Mouse (Mus musculus): ENCODE measurements around the gene AY358078. TPM values are rescaled to one million over a fixed set of nuclear protein-coding genes. Genes with fewer than 3 reads are reported as not detected.

Gene AY358078
- not detected in 2 replicates for polyA plus RNA-seq (2015; fragmentation: Nextera tagmentation; extraction: Ambion mirVana)

DNA sequence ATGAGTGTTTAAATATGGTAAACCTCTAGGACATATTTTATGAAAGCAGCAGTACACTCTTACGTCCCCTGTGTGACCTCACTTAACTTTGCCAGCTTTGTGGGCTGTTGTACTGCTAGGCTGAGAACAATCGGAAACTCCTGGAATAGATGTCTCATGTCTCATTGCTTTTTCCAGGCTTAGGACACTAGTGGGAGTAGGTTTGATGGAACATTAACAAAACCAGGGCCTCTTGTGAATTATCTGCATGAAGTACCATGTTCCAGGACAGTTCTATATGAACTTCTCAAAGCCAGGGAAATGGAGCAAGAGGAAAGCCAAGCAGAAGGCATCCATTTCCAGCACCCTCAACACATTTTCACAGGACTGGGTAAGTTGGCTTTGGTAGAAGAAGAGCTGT lies at the start of gene AY358078:
AY358078 (plus strand) TSS at position 301 of the 400 bp plus-strand sequence.

DNA sequence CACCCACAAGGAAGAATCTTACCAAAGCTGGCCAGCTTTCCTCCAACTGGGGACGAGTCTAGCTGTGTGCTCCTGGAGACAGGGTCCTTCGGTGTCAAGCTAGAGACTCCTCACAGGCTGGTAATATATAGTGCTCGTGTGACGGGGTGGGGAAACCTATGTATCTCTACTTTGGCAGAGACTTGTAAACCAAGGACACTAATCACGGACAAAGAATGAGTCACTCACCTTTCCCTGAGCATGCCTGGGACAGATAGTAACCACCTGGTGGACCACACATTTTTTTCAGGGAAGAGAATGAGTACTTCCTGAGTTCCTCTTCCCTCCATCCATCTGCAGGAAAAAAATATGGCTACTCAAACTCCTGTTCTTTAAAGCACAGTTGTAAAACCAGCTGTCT lies 26.4 kb upstream of the AY358078 start, which contains the start of gene Ang4:
Ang4 (minus strand) TSS at position 101 of the 400 bp plus-strand sequence.

DNA sequence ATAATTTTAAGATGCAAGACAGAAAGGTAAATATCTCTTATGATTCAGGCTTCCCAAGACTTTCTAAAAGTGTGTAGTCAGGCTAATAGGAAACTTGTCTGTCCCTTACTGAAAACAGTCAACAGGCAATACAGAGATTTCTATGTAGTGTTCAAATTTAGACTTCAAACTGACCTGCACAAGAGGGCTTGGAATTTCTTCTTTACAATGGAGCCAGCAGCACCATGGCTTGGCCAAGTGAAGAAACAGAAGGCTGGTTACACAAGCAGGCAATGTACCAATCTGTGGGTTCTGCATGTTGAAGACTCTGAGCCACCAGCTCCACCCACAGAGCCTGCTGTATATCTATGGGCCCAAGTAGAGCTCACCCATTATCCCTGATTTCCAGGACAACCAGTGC lies 53.6 kb downstream of the AY358078 start, which contains the start of gene Ear6:
Ear6 (plus strand) TSS at position 301 of the 400 bp plus-strand sequence.

Small RNA genes lying within 50 kb of the gene (microRNA-seq; reads per million reads assigned to microRNA genes)
- not detected for gene Gm27375

Other genes with a start within 250 kb of the AY358078 start
- gene Gm5622, start 247.3 kb upstream of the AY358078 start, polyA plus RNA-seq (2015; fragmentation: Nextera tagmentation; extraction: Ambion mirVana) = 0.23 and 0.41 TPM in 2 replicates
- not detected in 2 replicates for gene Gm17175, start 226.0 kb upstream of the AY358078 start, polyA plus RNA-seq (2015; fragmentation: Nextera tagmentation; extraction: Ambion mirVana)
- gene Gm17174, start 207.9 kb upstream of the AY358078 start, polyA plus RNA-seq (2015; fragmentation: Nextera tagmentation; extraction: Ambion mirVana) = not detected in 2 replicates
- gene Gm17078, start 188.7 kb upstream of the AY358078 start, polyA plus RNA-seq (2015; fragmentation: Nextera tagmentation; extraction: Ambion mirVana) = not detected in 2 replicates
- gene Gm4181, start 164.4 kb upstream of the AY358078 start, polyA plus RNA-seq (2015; fragmentation: Nextera tagmentation; extraction: Ambion mirVana) = not detected in 2 replicates
- gene Gm17079, start 104.6 kb upstream of the AY358078 start, polyA plus RNA-seq (2015; fragmentation: Nextera tagmentation; extraction: Ambion mirVana) = not detected in 2 replicates
- gene Gm5800, start 82.9 kb upstream of the AY358078 start, polyA plus RNA-seq (2015; fragmentation: Nextera tagmentation; extraction: Ambion mirVana) = not detected in 2 replicates
- gene Ang4, start 26.5 kb upstream of the AY358078 start, polyA plus RNA-seq (2015; fragmentation: Nextera tagmentation; extraction: Ambion mirVana) = not detected in 2 replicates
- gene Ear6, start 53.7 kb downstream of the AY358078 start, polyA plus RNA-seq (2015; fragmentation: Nextera tagmentation; extraction: Ambion mirVana) = not detected in 2 replicates
- gene Mettl17, start 84.8 kb downstream of the AY358078 start, polyA plus RNA-seq (2015; fragmentation: Nextera tagmentation; extraction: Ambion mirVana) = 21.3 and 24.1 TPM in 2 replicates
- 0.15 and 0.16 TPM in 2 replicates for gene Slc39a2, start 92.8 kb downstream of the AY358078 start, polyA plus RNA-seq (2015; fragmentation: Nextera tagmentation; extraction: Ambion mirVana)
- 402 and 463 TPM in 2 replicates for gene Ndrg2, start 114.1 kb downstream of the AY358078 start, polyA plus RNA-seq (2015; fragmentation: Nextera tagmentation; extraction: Ambion mirVana)
- gene Tppp2, start 118.4 kb downstream of the AY358078 start, polyA plus RNA-seq (2015; fragmentation: Nextera tagmentation; extraction: Ambion mirVana) = not detected in 2 replicates
- 0.36 and 0.43 TPM in 2 replicates for gene Rnase13, start 122.7 kb downstream of the AY358078 start, polyA plus RNA-seq (2015; fragmentation: Nextera tagmentation; extraction: Ambion mirVana)
- 39.6 and 42.7 TPM in 2 replicates for gene Arhgef40, start 184.7 kb downstream of the AY358078 start, polyA plus RNA-seq (2015; fragmentation: Nextera tagmentation; extraction: Ambion mirVana)
- 0.26 and 0.52 TPM in 2 replicates for gene Tmem253, start 215.6 kb downstream of the AY358078 start, polyA plus RNA-seq (2015; fragmentation: Nextera tagmentation; extraction: Ambion mirVana)
- gene Zfp219, start 220.7 kb downstream of the AY358078 start, polyA plus RNA-seq (2015; fragmentation: Nextera tagmentation; extraction: Ambion mirVana) = 17.9 and 18.7 TPM in 2 replicates
- gene Olfr221, start 242.4 kb downstream of the AY358078 start, polyA plus RNA-seq (2015; fragmentation: Nextera tagmentation; extraction: Ambion mirVana) = not detected in 2 replicates

Data from urinary bladder, postnatal 0 days (tissue).